Mouse (Mus musculus) embryonic fibroblast, embryonic 13.5 days (primary cell): ENCODE data around the gene Srrm3. TPM values are rescaled to one million over a fixed set of nuclear protein-coding genes. Genes with fewer than 3 reads are reported as not detected.
A peak's percentile ranks its signal among the peaks of the same experiment; 100 is the strongest.

Experiments
- H3K27ac ChIP-seq: 2 replicates; pipeline ENCODE4 v1.5.1; 2012; ENCODE audit warnings: low read length, control low read depth, inconsistent platforms; ENCODE audit not compliant: insufficient read depth
- H3K4me1 ChIP-seq: 2 replicates; pipeline ENCODE4 v1.6.1; 2011; ENCODE audit warnings: low read length; ENCODE audit not compliant: control insufficient read depth, insufficient read depth
- H3K4me3 ChIP-seq: 2 replicates; pipeline ENCODE4 v1.5.1; 2011; ENCODE audit warnings: mild to moderate bottlenecking, control low read depth, low read length; ENCODE audit not compliant: insufficient read depth
- CTCF ChIP-seq: IDR thresholded peaks from 2 replicates; pipeline ENCODE4 v1.5.1; 2011; ENCODE audit warnings: mild to moderate bottlenecking, control low read depth, low read length, moderate library complexity, borderline replicate concordance; ENCODE audit not compliant: insufficient read depth
- POLR2A ChIP-seq: IDR thresholded peaks from 2 replicates; pipeline ENCODE4 v1.6.1; 2011; ENCODE audit warnings: low read depth, mild to moderate bottlenecking, control low read depth, low read length, moderate library complexity
- polyA plus RNA-seq: library from polyadenylated mRNA; stranded (reverse); fragments of >200 nt; gene quantifications from 2 replicates; pipeline ENCODE4 v1.2.4, GENCODE M21; 2011; ENCODE audit warnings: low read depth; ENCODE audit not compliant: missing spikeins, insufficient read length

Srrm3 gene
- polyA plus RNA-seq, 1 experiment, result not detected

- no peak for TF ChIP-seq POLR2A
- TF ChIP-seq CTCF, result no peak
- no peak overlapping the region for H3K4me3 ChIP-seq
- H3K4me1 ChIP-seq, result peaks cover 4% of the 10 kb centered on the region; the same call in 1 of the 2 replicates
- H3K27ac ChIP-seq, result no peak overlapping the region
Observed at GRCm38 (mm10) chr5:135845676-135846320, 39.1 kb downstream of the Srrm3 start.

- Histone ChIP-seq H3K4me1 (no peaks in the 10 kb centered on the region), H3K4me3 (no peak overlapping the region), H3K27ac (no peak overlapping the region)
- TF ChIP-seq POLR2A (no peak), CTCF (no peak)
Observed at GRCm38 (mm10) chr5:135847460-135847859, 40.8 kb downstream of the Srrm3 start.

GRCm38 (mm10) chr5:135847881-135848280 is 41.2 kb downstream of the Srrm3 start:
- no peak overlapping the region for H3K4me3 ChIP-seq
- no peak overlapping the region for H3K27ac ChIP-seq
- H3K4me1 ChIP-seq, result no peaks in the 10 kb centered on the region
- TF ChIP-seq CTCF (no peak), POLR2A (no peak)

GRCm38 (mm10) chr5:135851024-135851423 is 44.3 kb downstream of the Srrm3 start:
- no peak for TF ChIP-seq POLR2A
- Histone ChIP-seq H3K4me3 (no peak overlapping the region), H3K27ac (no peak overlapping the region), H3K4me1 (no peaks in the 10 kb centered on the region)

- TF ChIP-seq CTCF (no peak), POLR2A (no peak)
- Histone ChIP-seq H3K4me1 (no peaks in the 10 kb centered on the region), H3K4me3 (no peak overlapping the region), H3K27ac (no peak overlapping the region)
Observed at GRCm38 (mm10) chr5:135851481-135851880, 44.8 kb downstream of the Srrm3 start.

- H3K4me3 ChIP-seq, result no peak overlapping the region
- no peak overlapping the region for H3K27ac ChIP-seq
- TF ChIP-seq POLR2A (no peak), CTCF (no peak)
- H3K4me1 ChIP-seq, result no peaks in the 10 kb centered on the region
Observed at GRCm38 (mm10) chr5:135852421-135852820, 45.7 kb downstream of the Srrm3 start.

GRCm38 (mm10) chr5:135853731-135854130 is 47.0 kb downstream of the Srrm3 start:
- Histone ChIP-seq H3K27ac (no peak overlapping the region), H3K4me3 (no peak overlapping the region), H3K4me1 (no peaks in the 10 kb centered on the region)
- TF ChIP-seq POLR2A, result no peak
- TF ChIP-seq CTCF, result no peak

GRCm38 (mm10) chr5:135855156-135855555 is 48.5 kb downstream of the Srrm3 start:
- TF ChIP-seq POLR2A, result no peak
- peak; percentile 91 for TF ChIP-seq CTCF
- no peaks in the 10 kb centered on the region for H3K4me1 ChIP-seq
- no peak overlapping the region for H3K27ac ChIP-seq
- H3K4me3 ChIP-seq, result no peak overlapping the region

GRCm38 (mm10) chr5:135866662-135867061 is 60.0 kb downstream of the Srrm3 start:
- Histone ChIP-seq H3K4me1 (no peaks in the 10 kb centered on the region), H3K27ac (no peak overlapping the region), H3K4me3 (no peak overlapping the region)
- TF ChIP-seq POLR2A, result no peak
- TF ChIP-seq CTCF, result no peak

GRCm38 (mm10) chr5:135867637-135868593 is 61.2 kb downstream of the Srrm3 start:
- TF ChIP-seq POLR2A, result no peak
- no peak for TF ChIP-seq CTCF
- Histone ChIP-seq H3K27ac (no peak overlapping the region), H3K4me3 (no peak overlapping the region), H3K4me1 (no peaks in the 10 kb centered on the region)
